Mouse (Mus musculus): ENCODE measurements around the gene Ccdc167.
A peak's percentile ranks its signal among the peaks of the same experiment; 100 is the strongest.
"Not testable (repeated sequence)": the region's sequence is repeated elsewhere in the genome, so short reads cannot be mapped to it uniquely, and the experiment has no call there.

Ccdc167 gene

DNA sequence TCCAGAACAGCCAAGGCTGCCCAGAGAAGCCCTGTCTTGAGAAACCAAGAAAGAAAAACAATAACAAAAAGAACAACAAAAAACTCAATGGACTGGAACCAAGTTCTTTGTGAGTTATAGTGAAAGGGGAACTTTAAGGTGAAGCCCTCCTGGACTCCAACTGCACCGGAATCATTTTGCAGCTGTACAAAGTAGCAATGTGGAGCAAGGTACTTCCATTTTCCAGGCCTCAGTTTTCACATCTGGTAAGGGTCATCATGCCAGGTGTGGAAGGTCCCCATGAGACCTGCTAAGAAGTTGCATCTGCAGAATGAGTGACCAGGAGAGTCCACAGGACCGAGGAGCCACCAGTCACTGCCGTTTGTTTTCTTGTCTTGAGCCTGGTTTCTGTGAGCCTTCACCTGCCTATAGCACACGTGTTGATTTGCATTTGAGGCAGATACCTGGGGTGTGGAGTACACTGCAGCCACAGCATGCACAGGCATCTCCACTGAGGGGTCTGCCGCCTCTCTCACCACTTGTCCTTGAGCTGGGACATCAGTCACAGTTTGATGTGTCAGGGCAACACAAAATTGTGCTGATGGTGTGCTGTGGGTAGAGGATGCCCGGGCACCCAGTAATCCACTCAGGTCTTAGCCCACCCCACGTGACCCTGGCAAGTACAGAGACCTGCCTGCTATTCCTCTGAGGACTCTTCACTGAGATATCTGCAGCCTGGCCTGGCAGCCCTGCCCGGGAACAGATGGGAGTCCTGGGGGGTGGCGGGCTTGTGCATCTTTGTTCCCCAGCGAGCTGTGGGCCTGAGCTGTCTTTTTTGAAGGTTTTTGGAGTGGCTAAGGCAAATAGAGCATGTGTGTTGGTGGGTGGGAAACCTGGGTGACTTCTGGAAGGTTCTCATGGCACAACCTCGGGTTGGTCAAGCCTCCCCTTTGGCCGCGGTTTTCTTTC is 3.1 kb upstream of the Ccdc167 start:
- DNase-seq (ENCODE audit: low read depth) = no peak

DNA sequence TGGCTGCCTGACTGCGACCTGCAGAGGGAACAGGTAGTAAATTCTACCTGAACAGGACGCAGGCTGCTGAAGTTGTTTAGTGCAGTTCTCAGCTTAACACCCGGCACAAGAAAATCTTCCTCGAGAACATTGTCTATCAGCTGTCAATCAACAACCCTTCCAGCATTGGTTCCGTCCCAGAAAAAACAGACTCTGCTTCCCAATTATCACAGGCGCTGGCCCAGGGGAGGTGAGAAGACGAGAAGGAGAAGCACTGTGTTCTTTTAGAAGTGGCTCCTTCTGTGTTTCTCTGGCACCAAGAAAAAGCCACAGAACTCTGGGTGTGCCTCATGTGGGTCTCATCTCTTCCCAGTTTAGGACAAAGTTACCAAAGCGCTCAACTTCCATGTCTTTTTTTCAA is 1.8 kb upstream of the Ccdc167 start:
- DNase-seq (ENCODE audit: low read depth) = no peak

DNA sequence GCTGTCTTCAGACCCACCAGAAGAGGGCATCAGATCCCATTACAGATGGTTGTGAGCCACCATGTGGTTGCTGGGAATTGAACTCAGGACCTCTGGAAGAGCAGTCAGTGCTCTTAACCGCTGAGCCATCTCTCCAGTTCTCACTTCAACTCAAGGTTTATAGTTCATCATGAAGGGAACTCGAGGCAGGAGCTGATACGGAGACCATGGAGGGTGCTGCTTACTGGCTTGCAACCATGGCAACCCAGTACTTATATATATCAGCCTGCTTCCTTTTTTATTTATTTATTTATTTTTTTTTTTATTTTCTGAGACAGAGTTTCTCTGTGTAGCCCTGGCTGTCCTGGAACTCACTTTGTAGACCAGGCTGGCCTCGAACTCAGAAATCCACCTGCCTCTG is 3.1 kb downstream of the Ccdc167 start:
- not testable (repeated sequence) for DNase-seq (ENCODE audit: low read depth)

DNA sequence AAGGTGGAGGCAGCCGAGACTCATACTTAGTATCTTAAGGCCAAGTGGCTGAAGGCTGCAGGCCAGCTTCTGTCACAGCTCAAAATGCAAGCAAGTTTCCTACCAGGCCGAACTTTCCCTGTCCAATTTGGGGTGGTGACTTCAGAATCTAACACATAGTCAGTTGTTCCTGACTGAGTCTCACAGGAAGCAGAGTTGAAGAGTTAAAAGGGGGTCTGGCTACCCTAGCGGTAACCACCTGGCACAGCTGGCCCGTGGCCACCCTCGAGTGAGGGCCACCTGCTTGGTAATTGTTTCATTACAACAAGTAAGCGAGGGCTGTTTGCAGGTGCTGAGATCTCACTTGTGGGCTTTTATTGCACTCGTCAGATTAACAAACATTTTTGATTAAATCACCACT is 4.3 kb downstream of the Ccdc167 start:
- no peak for DNase-seq (ENCODE audit: low read depth)

DNA sequence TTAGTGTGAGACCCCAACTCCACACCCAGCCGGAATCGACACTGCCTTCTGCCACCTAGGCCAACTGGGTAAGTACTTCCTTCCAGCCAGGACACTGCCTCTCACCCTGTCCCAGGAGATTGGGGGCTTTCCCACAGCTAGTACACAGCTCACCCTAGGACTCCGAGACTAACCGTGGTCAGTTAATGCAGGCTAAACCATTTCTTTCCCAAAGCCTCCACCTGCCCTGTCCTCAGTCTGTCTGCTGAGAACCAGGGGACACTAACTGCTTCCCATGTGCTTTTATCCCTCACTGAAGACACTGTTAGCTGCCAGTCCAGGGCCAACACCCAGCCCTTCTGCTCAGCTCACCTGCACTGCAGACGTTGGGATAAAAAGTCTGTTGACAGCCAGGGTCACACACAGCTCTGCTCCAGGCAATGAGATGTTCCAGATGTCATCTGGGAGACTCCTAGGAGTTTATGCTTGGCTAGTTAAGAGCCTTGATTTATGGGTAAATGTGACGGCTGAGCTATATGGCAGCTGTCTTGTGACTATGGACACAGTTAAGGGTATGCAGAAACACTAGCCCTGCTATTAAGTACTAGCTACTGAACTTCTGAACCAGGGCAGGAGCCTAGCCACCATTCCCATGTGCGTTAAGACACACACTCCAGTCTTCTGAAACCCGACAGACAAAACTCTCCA is 5.0 kb downstream of the Ccdc167 start:
- DNase-seq (ENCODE audit: low read depth) = no peak

DNA sequence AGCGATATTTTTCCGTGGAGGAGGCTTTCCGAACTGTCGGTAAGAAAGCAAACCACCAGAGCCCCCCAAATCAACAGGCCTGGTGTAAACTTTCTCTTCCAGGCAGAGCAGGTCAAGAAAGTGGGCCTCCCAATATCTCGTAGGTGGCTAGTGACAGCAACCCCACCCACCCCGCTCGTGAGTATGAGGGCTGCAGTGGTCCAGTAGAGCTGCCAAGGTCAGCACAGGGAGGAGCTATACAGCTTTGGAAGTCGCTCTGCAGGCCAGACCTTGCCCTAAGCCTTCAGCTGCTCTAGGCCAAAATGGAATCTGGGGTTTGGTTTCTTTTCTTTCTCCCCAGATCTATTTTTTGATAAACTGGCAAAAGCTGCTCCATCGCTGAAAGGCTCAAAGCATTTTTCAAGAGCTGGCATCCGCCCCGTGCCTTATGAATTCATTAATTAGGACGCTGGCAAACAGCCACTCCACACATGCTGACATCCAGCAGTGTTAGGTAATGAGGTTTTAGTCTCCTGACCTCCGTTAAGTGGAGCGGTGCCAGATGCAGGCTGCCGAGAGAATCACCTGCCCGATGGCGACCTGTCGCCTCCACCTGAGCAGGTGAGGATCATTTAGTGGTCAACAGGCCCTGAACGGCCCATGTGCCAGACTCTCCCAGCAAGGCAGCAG is 5.6 kb downstream of the Ccdc167 start:
- no peak for DNase-seq (ENCODE audit: low read depth)

DNA sequence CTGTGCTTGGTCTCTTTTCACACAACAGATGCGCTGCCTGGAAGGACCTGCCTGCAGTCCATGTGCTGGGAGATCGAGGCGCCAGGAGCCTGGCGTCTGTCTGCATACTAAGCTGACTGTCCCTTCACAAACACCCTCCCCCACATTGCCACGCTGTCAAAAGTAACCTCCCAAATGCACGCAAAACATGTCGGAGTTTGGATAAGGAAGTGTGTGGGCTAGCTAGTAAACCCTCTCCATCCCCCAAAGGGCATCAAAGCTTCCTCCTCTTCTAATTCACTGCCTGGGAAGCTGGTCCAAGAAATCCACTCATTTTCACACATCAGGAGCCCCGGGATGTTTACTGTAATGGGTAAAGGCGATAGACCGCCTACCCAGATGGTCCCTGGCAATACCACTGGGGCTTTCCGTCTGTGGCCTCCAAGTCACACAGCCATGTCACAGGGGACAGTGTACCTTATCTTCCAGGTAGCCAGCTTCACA is 6.2 kb downstream of the Ccdc167 start:
- no peak for DNase-seq (ENCODE audit: low read depth)

DNA sequence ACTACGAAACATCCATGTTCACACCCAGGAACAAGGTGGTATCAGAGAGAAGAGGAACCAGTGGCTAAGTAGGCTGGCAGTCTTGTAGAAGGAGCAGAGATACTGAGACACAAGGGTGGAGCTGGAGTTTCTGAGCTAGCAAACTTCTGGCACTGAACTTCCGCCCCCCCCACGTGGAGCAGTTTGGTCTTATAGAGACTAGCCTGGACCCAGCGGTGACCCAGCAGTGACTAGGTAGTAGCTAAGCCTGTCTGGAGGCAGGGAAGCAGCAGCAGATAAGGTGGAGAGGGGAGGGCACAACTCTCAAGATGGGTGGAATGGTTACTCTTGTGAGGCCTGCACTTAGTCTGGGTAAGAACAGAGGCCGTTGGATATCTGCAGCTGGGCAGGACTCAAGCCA is 8.1 kb downstream of the Ccdc167 start:
- no peak for DNase-seq (ENCODE audit: low read depth)

DNA sequence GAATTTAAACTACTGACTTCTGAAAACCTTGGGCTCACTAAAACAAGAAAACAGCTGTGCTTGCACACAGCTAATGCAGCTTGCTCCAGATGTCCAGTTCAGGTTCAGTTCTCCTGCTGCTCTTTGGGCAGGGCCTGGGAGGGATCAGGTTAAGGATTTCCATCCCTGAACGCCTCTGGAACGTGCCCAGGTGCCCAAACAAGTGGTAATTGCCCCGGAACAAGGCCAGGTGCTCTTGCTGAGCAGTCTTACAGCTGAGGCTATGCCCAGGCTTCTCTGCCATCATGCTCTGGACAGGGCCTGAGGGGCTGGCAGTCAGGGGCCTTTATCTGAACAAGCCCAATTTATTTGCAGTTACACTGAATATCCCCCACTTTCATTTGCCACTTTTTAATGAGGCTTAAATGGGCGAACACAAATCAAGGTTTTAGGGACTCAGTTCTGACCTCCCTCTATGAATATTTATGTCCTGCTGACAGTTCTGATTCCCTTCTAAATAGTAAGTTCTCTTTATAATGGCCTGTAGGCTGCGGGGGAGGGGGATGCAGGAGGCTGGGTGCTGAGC is 9.8 kb downstream of the Ccdc167 start:
- DNase-seq (ENCODE audit: low read depth) = no peak

DNA sequence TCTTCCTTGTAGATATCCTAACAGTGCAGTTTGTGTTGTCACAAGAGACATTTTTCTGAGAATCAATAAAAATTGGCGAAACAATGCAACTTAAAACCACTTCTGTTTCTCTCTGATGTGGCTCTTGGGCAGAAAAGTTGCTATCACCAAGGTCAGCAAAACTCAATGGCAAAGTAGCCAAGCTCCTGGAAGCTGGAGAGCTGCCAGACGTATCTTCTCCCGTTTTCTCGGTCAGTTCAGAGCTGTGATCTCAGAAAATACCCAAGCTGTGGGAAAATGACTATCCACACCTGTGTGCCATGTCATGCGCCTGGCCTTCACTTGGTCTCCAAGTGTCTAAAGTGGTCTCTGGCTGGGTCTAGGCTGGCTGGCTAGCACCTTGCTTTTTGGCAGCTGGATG is 11.0 kb downstream of the Ccdc167 start:
- no peak for DNase-seq (ENCODE audit: low read depth)

DNA sequence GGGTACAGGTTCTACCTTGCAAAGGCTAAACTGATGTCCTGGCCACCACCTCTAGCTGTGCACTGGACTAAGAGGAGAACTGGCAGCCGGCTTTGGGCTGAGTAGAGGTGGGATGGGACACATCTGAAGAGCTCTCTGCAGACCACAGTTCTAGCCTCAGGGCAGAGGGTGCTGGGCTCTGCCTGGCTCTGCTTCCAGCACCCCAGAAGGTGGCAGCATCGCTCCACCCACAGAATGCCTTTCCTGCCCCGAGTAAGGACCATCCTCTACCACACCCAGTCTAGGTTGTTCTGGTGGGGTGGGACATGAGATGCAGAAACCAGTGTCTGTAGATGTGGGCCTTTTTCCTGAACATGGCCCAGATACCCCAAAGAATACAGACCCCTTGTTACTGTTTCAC is 12.1 kb downstream of the Ccdc167 start:
- DNase-seq (ENCODE audit: low read depth) = peak; percentile 44

DNA sequence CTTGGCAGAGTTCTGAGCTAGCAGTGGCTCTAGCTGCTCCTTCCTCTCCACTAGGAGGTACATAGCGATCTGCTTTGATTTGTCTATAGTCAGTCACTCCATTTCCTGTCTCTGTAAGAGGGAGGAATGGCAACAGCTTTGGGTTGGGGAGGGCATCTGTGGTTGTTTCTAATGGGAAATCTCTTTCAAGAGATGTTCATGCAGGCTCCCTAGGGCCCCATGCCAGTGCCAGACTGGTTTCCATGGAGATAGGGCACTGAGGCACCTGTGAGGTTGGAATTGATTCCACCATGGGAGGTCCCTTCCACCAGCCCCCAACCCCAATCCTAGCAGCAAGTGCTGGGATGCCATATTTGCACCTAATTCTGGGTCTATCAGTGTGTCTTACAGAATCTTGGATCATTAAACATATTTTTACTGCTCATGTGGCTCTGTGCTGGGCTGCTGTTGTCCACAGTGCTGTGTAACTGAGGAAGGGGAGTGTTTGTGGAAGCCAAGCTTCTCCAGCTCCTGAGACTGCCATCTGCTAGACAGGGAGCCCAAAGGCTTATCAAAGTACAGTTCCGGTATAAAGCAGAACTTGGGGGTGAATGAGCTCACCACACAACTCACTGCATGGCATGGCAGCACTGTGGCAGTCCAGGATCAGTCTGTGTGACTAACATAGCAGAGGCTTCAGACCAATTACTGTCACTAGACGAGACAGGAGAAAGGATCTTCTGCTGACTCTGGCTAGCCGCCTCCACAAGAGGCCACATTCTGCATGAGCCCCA is 13.7 kb downstream of the Ccdc167 start:
- DNase-seq (ENCODE audit: low read depth) = no peak

DNA sequence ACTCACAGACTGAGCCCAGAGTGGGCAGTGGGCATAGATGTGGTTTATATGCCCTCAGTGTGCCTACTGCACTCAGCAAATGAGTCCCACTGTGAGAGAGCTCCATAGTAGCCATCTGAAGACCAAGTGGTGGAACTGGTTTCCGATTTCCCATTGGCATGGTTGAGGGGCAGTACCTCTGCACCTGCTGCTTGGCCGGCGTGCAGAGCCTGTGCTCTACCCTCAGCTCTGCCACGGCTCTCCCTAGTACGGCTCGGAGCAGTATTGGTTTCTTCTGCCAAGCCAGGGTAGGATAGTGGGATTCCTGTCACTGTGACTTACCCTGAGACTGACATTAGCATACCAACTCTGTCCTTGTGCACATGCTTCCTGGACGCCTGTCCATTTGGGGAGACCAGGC is 16.3 kb downstream of the Ccdc167 start:
- DNase-seq (ENCODE audit: low read depth) = no peak

DNA sequence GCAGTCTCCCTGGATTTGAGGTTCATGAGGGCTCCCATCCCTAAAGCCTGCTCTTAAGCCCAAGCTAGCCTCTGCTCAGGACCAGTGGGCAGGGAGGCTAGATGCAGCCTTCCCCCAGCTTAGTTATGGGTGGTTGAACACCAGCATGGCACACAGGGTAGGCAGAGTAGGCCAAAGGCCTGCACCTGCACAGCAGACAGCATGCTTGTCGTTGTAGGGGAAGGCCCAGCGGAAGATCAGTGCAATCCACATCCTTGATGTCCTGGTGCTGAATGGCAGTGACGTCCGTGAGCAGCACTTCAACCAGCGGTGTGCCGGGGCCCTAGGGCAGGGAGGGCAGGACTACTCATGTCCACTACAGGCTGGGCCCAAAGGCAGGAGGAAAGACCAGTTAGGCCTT is 18.4 kb downstream of the Ccdc167 start:
- no peak for DNase-seq (ENCODE audit: low read depth)

DNA sequence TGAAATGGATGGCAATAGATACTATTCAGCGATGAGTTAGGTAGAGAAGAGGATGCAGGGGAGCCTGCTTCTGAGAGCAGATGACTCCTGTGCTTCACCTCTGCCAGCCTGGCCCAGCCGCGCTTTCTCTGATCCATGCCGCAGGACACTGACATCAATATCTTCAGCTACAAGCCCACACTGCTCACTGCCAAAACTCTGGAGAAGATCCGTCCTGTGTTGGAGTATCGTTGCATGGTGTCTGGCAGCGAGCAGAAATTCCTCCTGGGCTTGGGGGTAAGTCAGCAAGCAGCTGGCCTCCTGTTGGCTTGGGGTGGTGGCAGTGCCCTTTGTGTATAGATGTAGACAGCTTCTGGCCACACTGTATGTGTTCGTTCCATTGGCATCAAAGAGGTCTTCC is 19.9 kb downstream of the Ccdc167 start:
- DNase-seq (ENCODE audit: low read depth) = no peak

DNA sequence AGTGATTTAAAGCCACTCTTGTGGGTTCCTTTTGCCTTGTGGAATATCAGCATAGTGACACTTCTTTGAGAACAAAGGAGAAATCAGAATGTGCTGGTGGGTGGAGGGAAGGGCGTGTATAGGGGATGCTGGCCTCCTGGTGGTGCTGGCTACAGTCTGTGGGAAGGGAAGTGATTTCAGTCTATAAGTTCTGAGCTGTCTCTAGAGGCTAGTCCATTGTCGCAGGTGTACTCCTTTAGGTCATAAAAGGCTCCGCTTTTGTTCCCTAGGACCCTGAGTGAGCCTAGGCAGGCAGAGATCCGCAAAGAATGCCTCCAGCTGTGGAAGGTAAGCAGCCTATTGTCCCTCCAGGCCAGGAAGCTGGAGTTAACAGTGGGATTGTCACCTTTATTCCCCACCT is 22.3 kb downstream of the Ccdc167 start:
- DNase-seq (ENCODE audit: low read depth) = no peak

DNA sequence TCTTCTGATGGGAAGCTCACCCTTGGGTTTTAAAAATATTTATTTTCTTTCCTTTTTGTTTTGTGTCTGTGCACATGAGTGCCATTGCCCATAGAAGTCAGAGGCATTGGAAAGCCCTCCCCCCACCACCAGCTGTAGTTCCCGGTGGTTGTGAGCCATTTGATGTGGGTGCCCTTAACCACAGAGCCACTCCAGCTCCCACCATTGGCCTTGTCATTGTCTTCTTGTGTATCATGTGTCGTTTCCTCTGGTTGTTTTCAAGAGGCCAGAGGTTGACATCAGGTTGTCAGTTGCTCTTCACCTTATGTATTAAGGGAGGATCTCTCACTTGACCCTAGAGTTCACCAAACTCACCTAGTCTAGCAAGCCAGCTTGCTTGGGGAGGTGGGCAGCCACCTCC is 23.3 kb downstream of the Ccdc167 start:
- no peak for DNase-seq (ENCODE audit: low read depth)

DNA sequence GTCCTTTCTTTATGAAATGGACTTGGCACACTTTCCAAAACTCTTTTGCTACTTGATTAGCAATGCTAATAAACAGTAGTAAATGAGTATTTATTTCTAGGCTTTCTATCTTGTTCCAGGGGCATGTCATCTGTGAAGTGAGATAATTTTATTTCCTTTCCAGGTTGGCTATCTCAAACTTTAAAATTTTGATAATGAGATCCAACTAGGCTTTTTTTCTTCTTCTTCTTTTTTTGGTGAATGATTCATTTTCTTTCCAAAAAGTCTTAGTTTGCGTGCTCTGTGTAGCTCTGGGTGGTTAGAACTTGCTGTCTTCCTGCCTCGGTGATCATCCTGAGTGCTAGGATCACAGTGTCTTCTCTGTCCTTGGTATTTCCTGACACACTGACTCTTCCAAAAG is 24.0 kb downstream of the Ccdc167 start:
- DNase-seq (ENCODE audit: low read depth) = no peak

DNA sequence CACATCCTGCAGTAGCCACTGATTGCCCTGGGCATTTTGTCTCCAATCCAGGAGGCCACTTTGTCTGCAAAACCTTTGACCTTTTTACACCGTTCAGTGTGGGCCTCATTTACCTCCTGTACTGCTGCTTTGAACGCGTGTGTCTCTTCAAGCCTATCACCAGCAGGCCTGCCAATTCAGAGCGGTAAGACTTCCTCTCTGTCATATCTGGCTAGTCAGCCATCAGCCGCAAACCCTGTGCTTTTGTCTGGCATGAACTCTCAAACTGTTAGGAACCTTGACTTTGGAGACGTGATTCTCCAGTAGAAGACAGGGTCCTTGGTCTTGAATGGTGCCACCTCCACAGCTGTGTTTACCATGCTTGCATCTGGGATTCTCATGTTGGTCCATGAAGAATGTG is 26.6 kb downstream of the Ccdc167 start:
- DNase-seq (ENCODE audit: low read depth) = no peak

DNA sequence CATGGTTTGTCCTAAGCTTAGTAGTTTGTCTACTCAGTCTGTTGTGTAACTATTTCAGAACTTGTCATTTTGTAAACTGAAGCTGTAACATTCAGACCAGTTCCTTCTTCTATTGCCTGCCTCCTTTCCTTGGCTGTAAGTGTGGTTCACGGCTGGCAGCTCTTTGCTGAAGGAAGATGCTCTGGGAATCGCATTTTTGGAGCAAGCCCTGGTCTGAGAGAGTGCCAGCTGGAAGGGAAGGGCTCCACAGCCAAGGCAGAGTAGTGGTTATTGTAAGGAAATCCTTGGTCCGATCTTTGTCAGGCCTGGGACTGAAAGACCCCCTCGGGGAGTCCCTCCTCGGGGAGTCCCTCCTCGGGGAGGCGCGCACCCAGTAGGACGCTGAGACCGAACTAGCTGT is 28.2 kb downstream of the Ccdc167 start:
- no peak for DNase-seq (ENCODE audit: low read depth)

DNA sequence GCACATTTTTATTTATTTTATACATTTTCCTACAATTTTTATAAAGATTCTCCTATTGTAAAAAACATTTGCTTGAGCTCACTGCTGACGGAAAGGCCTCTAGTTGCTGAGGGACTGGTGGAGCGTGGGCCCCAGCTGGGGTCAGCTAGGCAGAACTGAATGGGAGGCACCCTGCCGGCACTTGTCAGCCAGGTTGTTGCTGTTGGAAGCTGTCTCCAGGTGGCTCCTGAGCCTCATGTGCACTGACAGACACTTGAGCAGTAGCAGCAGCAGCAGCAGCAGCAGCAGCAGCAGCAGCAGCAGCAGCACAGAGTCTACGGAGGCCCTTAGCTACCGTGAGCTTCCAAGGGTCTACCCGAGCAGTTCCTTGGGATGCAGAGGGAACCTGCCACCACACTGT is 29.5 kb downstream of the Ccdc167 start:
- DNase-seq (ENCODE audit: low read depth) = no peak

DNA sequence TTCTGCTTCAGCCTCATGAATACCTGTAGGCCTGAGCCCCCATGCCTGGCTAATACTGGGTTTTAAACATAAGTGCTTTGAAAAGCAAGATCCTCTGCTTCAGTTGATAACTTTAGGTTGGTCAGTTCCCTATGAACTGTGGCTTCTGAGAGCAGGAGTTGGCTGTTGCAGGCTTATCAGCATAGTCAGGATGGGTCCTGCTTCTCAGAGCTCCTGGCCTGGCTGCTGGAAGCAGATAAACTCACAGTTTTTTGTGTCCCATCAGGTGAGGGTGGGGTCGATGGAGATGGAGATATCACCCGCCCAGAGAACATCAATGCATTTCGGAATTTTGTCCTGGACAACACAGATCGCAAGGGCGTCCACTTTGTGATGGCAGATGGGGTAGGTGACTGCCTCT is 30.1 kb downstream of the Ccdc167 start:
- peak; percentile 54 for DNase-seq (ENCODE audit: low read depth)
